Mouse (Mus musculus): ENCODE data around the gene Oaz1. TPM values are rescaled to one million over a fixed set of nuclear protein-coding genes. Genes with fewer than 3 reads are reported as not detected.

The Oaz1 gene
- polyA plus RNA-seq, 1 experiment from 2014 or later: 1,885 TPM

GRCm38 (mm10) chr10:80793033-80793784 lies 33.2 kb upstream of the Oaz1 start:
- Histone ChIP-seq H3K27ac (replicated peaks) (no peak overlapping the region), H3K4me1 (peaks cover 17% of the 10 kb centered on the region), H3K9me3 (replicated peaks) (no peaks in the 10 kb centered on the region), H3K36me3 (peaks cover 82% of the 10 kb centered on the region), H3K9ac (no peak overlapping the region), H3K27me3 (no peaks in the 10 kb centered on the region), H3K4me3 (replicated peaks) (no peak overlapping the region), H3K4me2 (replicated peaks) (no peak overlapping the region)
- WGBS: 86% methylated on average over 13 of the region's 13 CpGs
- ATAC-seq (ENCODE audit: insufficient number of reproducible peaks, low FRiP score, low TSS enrichment, low read depth): no peak

- Histone ChIP-seq H3K27me3 (no peaks in the 10 kb centered on the region), H3K27ac (replicated peaks) (no peak overlapping the region), H3K9ac (no peak overlapping the region), H3K4me1 (peaks cover 17% of the 10 kb centered on the region), H3K4me3 (replicated peaks) (no peak overlapping the region), H3K36me3 (peaks cover 76% of the 10 kb centered on the region), H3K9me3 (replicated peaks) (no peaks in the 10 kb centered on the region), H3K4me2 (replicated peaks) (no peak overlapping the region)
- ATAC-seq (ENCODE audit: insufficient number of reproducible peaks, low FRiP score, low TSS enrichment, low read depth): no peak
- 88% methylated on average over 4 of the region's 4 CpGs for WGBS
Observed at GRCm38 (mm10) chr10:80793803-80794202, 32.7 kb upstream of the Oaz1 start.

GRCm38 (mm10) chr10:80794750-80795149 lies 31.7 kb upstream of the Oaz1 start:
- WGBS: 91% methylated on average over 8 of the region's 8 CpGs
- Histone ChIP-seq H3K4me2 (replicated peaks) (no peak overlapping the region), H3K27ac (replicated peaks) (no peak overlapping the region), H3K27me3 (no peaks in the 10 kb centered on the region), H3K4me1 (peaks cover 22% of the 10 kb centered on the region), H3K36me3 (peaks cover 67% of the 10 kb centered on the region), H3K9ac (no peak overlapping the region), H3K4me3 (replicated peaks) (no peak overlapping the region), H3K9me3 (replicated peaks) (no peaks in the 10 kb centered on the region)
- no peak for ATAC-seq (ENCODE audit: insufficient number of reproducible peaks, low FRiP score, low TSS enrichment, low read depth)

- no peak for ATAC-seq (ENCODE audit: insufficient number of reproducible peaks, low FRiP score, low TSS enrichment, low read depth)
- Histone ChIP-seq H3K4me3 (replicated peaks) (peak overlapping the region; percentile 94), H3K9me3 (replicated peaks) (no peaks in the 10 kb centered on the region), H3K4me1 (peaks cover 33% of the 10 kb centered on the region), H3K27ac (replicated peaks) (no peak overlapping the region), H3K36me3 (peaks cover 56% of the 10 kb centered on the region), H3K4me2 (replicated peaks) (peak overlapping the region; percentile 69), H3K9ac (peak overlapping the region; percentile 86; the same call in 1 of the 2 replicates), H3K27me3 (no peaks in the 10 kb centered on the region)
- 79% methylated on average over 9 of the region's 9 CpGs for WGBS
Observed at GRCm38 (mm10) chr10:80796307-80796848, 30.1 kb upstream of the Oaz1 start.

GRCm38 (mm10) chr10:80797186-80798149 lies 29.0 kb upstream of the Oaz1 start:
- ATAC-seq (ENCODE audit: insufficient number of reproducible peaks, low FRiP score, low TSS enrichment, low read depth): peak; percentile 46; the same call in 1 of the 2 replicates
- Histone ChIP-seq H3K27ac (replicated peaks) (peak overlapping the region; percentile 99), H3K9ac (peak overlapping the region; percentile 86), H3K4me3 (replicated peaks) (peak overlapping the region; percentile 94), H3K4me2 (replicated peaks) (peak overlapping the region; percentile 69), H3K36me3 (peaks cover 56% of the 10 kb centered on the region), H3K27me3 (no peaks in the 10 kb centered on the region), H3K9me3 (replicated peaks) (no peaks in the 10 kb centered on the region), H3K4me1 (peaks cover 33% of the 10 kb centered on the region)
- 2% methylated on average over 59 of the region's 59 CpGs for WGBS

- peaks cover 33% of the 10 kb centered on the region for H3K4me1 ChIP-seq
- peak within 1 kb of the TSS; percentile 92 for H3K9ac ChIP-seq
- peaks cover 56% of the 10 kb centered on the region for H3K36me3 ChIP-seq
- H3K4me3 ChIP-seq (replicated peaks): peak within 1 kb of the TSS; percentile 94
- WGBS: under 1% methylated on average over 102 of the region's 104 CpGs
- H3K9me3 ChIP-seq (replicated peaks): no peaks in the 10 kb centered on the region
- H3K4me2 ChIP-seq (replicated peaks): peak within 1 kb of the TSS; percentile 69
- no peaks in the 10 kb centered on the region for H3K27me3 ChIP-seq
- ATAC-seq (ENCODE audit: insufficient number of reproducible peaks, low FRiP score, low TSS enrichment, low read depth): peak; percentile 92
- peak within 1 kb of the TSS; percentile 99 for H3K27ac ChIP-seq (replicated peaks)
Observed at GRCm38 (mm10) chr10:80798150-80799006, 28.1 kb upstream of the Oaz1 start, which contains the start of the genes Sf3a2 and Plekhj1. Gene Sf3a2, plus strand, starts transcription at chr10:80798198. Gene Plekhj1, minus strand, starts transcription at chr10:80798626.

GRCm38 (mm10) chr10:80799070-80799566 lies 27.3 kb upstream of the Oaz1 start:
- Histone ChIP-seq H3K27me3 (no peaks in the 10 kb centered on the region), H3K36me3 (peaks cover 56% of the 10 kb centered on the region), H3K27ac (replicated peaks) (peak overlapping the region; percentile 99), H3K4me3 (replicated peaks) (peak overlapping the region; percentile 94), H3K4me2 (replicated peaks) (peak overlapping the region; percentile 69), H3K4me1 (peaks cover 33% of the 10 kb centered on the region), H3K9ac (peak overlapping the region; percentile 92), H3K9me3 (replicated peaks) (no peaks in the 10 kb centered on the region)
- 2% methylated on average over 18 of the region's 18 CpGs for WGBS
- no peak for ATAC-seq (ENCODE audit: insufficient number of reproducible peaks, low FRiP score, low TSS enrichment, low read depth)

GRCm38 (mm10) chr10:80802204-80802912 lies 24.1 kb upstream of the Oaz1 start:
- 87% methylated on average over 10 of the region's 10 CpGs for WGBS
- H3K4me2 ChIP-seq (replicated peaks): no peak overlapping the region
- peaks cover 32% of the 10 kb centered on the region for H3K4me1 ChIP-seq
- H3K9me3 ChIP-seq (replicated peaks): no peaks in the 10 kb centered on the region
- H3K4me3 ChIP-seq (replicated peaks): no peak overlapping the region
- peaks cover 45% of the 10 kb centered on the region for H3K36me3 ChIP-seq
- no peaks in the 10 kb centered on the region for H3K27me3 ChIP-seq
- H3K9ac ChIP-seq: no peak overlapping the region
- no peak overlapping the region for H3K27ac ChIP-seq (replicated peaks)
- ATAC-seq (ENCODE audit: insufficient number of reproducible peaks, low FRiP score, low TSS enrichment, low read depth): no peak

GRCm38 (mm10) chr10:80802996-80803395 lies 23.5 kb upstream of the Oaz1 start:
- Histone ChIP-seq H3K27me3 (peaks cover under 1% of the 10 kb centered on the region; the same call in 1 of the 2 replicates), H3K4me2 (replicated peaks) (no peak overlapping the region), H3K36me3 (peaks cover 45% of the 10 kb centered on the region), H3K4me1 (peaks cover 38% of the 10 kb centered on the region), H3K9me3 (replicated peaks) (no peaks in the 10 kb centered on the region), H3K4me3 (replicated peaks) (no peak overlapping the region), H3K27ac (replicated peaks) (no peak overlapping the region), H3K9ac (no peak overlapping the region)
- WGBS: 86% methylated on average over 3 of the region's 3 CpGs
- no peak for ATAC-seq (ENCODE audit: insufficient number of reproducible peaks, low FRiP score, low TSS enrichment, low read depth)

GRCm38 (mm10) chr10:80804340-80804739 lies 22.1 kb upstream of the Oaz1 start:
- no peak overlapping the region for H3K27ac ChIP-seq (replicated peaks)
- peaks cover 45% of the 10 kb centered on the region for H3K36me3 ChIP-seq
- H3K9ac ChIP-seq: no peak overlapping the region
- no peak overlapping the region for H3K4me3 ChIP-seq (replicated peaks)
- peaks cover 51% of the 10 kb centered on the region for H3K4me1 ChIP-seq
- H3K4me2 ChIP-seq (replicated peaks): no peak overlapping the region
- no peaks in the 10 kb centered on the region for H3K9me3 ChIP-seq (replicated peaks)
- H3K27me3 ChIP-seq: peaks cover 14% of the 10 kb centered on the region
- ATAC-seq (ENCODE audit: insufficient number of reproducible peaks, low FRiP score, low TSS enrichment, low read depth): no peak
- 100% methylated on average over 2 of the region's 2 CpGs for WGBS

Data from embryonic facial prominence, embryonic 15.5 days (tissue).